Mouse (Mus musculus) left cerebral cortex, adult 8-10 months (tissue): Measurements from ENCODE around the gene Inafm1. TPM values are rescaled to one million over a fixed set of nuclear protein-coding genes. Genes with fewer than 3 reads are reported as not detected.
"Not testable (repeated sequence)": the region's sequence is repeated elsewhere in the genome, so short reads cannot be mapped to it uniquely, and the experiment has no call there.

ENCODE experiments used
- DNase-seq, 2 experiments: peaks; one replicate each; pipeline ENCODE4 v3.0.0; 2022; ENCODE audit warnings: low spot score in 2 of 2
- total RNA-seq, 4 experiments: library from RNA; stranded (reverse); gene quantifications; 2 replicates each; pipeline ENCODE4 v1.2.4; 2022

The Inafm1 gene
- 10 to 100 TPM; 34.6 to 36.9 (median 36.6) TPM for total RNA-seq

DNA sequence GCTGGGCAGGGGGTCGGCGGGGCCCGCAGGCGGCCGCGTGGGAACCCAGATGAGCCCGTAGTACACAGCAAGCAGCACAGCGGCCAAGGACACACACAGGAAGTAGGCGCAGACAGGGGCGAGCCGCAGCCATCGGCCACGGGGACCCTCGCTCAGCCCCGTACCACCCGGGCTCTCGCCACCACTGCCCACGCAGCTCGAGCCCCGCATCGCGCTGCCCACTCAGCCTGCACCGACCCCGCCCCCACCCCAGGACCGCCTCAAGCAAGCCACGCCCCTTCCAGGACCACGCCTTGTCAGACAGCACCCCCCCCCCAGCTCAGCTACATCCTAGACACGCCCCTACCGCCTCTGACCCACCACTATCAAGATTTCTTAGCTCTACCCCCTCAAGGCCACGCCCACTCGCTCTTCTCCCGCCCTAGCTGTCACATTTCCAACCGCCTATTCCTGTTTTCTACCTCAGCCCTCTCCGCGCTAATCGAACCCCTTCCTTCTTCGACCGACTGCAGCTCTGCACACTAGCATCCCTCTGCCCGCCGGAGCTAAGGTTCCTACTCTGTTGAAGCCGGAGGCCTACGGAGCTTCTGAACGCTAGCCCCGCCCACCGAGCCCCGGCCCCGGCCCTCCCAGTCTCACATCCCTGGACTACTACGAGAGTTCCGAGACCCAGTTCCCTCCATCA is at the start of gene Inafm1:
Gene Inafm1 (minus strand): TSS at position 537 of the 685 bp plus-strand sequence.
- peak; percentile 58 to 82 for DNase-seq

GRCm38 (mm10) chr7:16320479-16320878 is 47.1 kb upstream of the Inafm1 start:
- no peak for DNase-seq

DNA sequence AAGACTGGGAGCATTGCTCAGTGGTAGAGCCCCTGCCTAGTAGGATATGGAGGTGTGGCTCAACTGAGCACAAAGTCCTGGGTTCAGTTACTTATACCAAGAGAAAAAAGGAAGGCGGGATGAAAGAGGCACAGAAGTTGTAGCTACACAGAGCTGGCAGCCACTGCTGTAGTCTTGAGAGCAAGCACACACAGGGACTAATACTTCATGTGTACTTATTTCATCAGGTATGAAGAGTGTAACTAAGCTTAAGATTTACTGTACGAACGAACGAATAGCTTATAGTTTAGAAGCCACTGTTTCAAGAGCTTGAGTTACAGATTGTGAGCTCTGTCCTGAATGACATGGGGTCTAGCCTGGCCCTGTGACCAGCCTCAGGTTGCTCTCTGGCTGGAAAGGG is 45.8 kb upstream of the Inafm1 start:
- no peak for DNase-seq

DNA sequence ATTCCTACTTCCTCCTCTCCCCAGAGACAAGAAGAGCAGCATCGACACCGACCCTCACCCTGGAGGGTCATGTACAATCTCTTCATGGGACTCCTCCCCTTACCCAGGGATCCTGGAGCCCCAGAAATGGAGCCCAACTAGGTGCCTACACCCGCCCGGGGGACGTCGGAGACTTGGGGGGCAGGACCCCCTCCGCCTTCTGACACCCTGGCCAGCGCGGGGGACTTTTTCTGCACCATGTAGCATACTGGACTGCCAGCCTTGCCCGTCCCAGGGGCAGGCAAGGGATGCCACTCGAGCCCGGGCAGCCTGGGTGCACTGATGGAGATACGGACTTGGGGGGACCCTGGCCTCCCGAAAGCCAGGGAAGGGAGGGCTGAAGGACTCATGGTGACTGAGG is 43.7 kb upstream of the Inafm1 start:
- no peak for DNase-seq

- no peak for DNase-seq
These were observed 41.9 kb upstream of the Inafm1 start for GRCm38 (mm10) chr7:16315222-16315759.

- peak in 1 of 2 experiments; percentile 43 for DNase-seq
These were observed 40.9 kb upstream of the Inafm1 start for GRCm38 (mm10) chr7:16314221-16314775.

GRCm38 (mm10) chr7:16313481-16314220 is 40.2 kb upstream of the Inafm1 start:
- DNase-seq: peak; percentile 70 to 71

DNA sequence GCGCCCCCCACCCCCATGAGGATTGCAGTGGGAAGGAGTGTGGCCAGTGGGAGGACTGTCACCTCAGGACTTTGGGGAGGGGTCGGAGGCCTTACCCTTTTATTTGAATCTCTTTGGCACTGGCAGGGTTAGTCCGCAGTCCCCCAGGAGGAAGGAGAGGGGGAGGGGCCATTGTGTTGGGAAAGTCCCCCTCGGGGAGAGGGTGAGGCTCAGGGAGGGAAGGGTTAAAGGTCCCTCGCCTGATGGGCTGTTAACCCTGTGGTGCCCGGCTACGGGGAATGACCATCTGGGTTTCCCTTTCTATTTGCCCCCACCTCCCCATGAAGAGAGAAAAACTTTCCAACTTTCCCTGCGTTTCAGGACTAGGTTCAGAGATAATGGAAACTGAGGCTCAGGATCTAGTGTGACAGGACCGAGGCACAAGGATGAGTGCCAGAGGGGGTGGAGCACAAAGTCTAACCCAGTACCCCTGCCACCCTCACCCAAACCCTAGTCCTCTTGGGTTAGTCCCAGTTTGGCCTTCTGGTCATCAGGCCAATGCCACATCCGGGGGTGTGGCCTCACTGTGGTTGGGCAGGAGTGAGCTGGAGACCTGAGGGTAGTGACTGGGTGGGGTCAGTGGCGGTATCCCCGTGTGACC is 39.4 kb upstream of the Inafm1 start:
- peak in 1 of 2 experiments; percentile 48 for DNase-seq

GRCm38 (mm10) chr7:16312011-16312671 is 38.7 kb upstream of the Inafm1 start:
- no peak for DNase-seq

DNA sequence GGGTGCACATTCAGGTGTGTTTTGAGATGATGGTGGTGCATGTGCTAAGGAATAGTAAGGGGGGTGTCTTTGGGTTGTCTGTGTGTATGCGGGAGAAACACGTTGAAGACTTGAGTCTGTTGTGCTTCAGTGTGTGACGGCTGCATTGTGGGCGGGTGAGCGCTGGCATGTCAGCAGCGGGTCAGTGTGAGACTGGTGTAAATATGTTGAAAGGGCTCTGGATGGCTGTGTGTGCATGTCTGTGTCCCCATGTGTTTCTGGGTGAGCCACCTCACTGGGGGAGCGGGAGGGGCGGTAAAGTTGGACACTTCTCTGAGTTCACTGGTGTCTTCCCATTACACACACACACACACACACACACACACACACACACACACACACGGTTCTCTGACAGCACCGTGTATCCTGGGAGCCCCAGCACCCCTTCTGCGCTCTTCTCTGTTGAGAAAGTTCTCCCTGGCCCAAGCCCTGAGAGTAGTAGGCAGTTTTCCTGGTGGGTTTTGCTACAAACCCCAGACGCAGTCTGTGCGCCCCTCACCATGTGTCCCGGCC is 38.1 kb upstream of the Inafm1 start:
- peak in 1 of 2 experiments; percentile 43 for DNase-seq

DNA sequence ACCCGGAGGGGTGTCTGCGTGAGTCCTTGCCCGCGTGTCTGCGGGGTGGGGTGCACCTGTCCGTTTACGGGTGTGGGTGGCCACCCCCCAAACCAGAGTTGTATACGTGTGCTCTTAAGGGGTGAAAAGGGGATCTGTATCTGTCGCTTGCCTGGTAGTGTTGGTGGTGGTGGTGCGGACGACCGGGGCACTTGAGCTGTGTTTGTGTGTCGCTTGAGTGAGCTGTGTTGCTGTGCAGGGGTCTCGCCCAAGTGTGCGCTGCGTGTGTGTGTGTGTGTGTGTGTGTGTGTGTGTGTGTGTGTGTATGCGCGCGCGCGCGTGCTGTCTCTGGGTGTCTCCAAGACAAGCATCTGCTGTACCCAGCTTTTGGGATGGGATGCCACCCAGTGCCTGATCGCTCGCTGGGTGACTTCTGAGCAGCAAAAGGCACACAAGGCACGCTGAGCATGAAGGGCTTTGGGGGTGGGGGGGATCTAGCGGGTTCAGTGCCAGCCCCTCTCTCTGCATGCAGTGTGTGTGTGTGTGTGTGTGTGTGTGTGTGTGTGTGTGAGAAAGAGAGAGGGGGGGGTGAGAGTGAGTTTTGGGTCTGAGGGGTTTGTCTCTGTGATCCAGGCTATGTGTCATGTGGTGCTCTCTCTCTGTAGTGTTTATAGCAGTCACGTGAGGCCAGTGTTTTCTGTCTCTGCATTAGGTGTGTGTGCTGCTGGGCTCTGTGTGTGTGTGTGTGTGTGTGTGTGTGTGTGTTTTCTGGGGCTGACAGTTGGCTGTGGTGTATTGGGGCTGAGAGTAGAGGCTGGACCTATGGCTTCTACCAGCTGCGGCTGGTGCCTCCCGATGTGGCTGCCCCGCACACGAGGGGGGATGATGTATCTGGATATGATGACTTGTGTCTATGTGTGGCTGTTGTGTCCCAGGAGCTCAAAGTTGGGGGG is 37.4 kb upstream of the Inafm1 start:
- peak; percentile 40 to 65 for DNase-seq

GRCm38 (mm10) chr7:16310020-16310520 is 36.7 kb upstream of the Inafm1 start:
- DNase-seq: peak; percentile 68 to 73

DNA sequence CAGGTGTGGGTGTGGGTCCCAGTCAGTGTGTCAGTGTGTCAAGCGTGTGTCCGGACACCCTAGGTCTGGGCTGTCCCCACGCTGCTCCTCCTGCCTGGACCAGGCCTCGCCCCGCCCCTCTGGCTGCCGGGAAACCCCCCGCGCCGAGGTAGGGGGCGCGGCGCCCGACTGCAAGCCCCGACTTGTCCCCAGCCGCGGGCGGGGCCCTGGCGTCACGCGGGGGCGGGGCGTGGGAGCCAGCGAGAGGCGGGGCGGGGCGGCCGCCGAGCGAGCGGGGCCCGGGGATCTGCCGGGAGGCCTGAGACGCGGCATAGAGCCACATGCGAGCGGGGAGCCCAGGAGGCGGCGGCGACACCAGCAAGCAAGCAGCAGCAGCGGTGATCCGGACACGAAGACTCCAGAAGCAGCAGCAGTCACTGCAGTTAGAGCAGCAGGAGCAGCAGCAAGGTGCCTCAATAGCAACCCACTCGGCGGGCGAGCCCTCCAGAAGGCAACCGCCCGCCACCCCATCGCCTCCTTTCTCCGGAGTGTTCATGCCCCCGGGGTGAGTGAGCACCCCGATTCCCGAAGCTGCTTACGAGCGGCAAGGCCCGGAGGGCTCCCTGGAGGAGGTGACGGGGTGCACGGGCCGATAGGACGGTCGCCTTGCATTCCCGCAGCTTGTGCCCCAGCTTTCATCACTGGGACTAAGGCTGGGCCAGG is 36.1 kb upstream of the Inafm1 start:
- peak; percentile 64 to 79 for DNase-seq

GRCm38 (mm10) chr7:16308555-16309317 is 35.3 kb upstream of the Inafm1 start:
- no peak for DNase-seq

DNA sequence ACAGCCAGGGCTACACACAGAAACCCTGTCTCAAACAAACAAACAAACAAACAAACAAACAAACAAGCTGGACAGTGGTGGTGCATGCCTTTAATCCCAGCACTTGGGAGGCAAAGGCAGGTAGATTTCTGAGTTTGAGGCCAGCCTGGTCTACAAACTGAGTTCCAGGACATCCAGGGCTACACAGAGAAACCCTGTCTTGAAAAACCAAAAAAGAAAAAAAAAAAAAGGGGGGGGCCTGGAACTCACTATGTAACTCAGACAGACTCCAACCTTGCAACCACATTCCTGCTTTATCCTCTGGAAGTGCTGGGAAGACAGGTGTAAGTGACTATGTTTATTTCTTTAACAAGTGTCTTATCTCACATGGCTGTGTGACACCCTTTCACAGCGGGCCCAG is 34.7 kb upstream of the Inafm1 start, which contains the start of gene Bbc3:
Gene Bbc3 (plus strand): TSS at position 301 of the 400 bp plus-strand sequence.
- DNase-seq: not testable (repeated sequence)

- DNase-seq: not testable (repeated sequence)
These were observed 33.7 kb upstream of the Inafm1 start for GRCm38 (mm10) chr7:16307141-16307540.

DNA sequence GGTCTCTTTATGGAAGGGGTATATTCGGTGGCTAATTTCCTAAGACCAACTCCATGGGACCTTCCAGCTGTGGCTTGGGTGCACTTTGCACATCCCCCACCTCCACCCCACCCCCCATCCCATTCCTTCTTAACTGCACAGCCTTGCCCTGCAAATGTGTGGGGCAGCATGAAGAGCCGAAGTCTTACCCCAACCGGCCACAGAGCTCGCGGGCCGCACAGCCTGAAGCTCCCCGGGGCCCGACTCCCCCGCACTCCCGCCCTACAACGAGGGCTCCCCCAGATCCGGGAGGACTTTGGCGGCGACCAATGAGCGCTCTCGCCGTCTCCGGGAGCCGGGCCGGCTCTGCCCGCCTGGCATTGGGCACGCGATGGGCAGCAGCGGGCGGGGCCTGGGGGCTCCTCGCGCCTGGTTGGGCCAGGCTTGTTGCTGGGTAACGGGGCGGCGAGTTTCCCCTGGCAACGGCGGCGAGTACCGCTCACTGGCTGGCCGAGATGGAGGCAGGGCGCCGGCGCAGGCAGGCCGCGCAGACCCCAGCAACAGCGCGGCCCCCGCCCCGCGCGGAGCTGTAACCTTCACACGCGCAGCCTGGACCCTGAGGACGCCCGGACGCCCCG is 26.1 kb upstream of the Inafm1 start:
- peak; percentile 84 to 96 for DNase-seq
